Mouse (Mus musculus) lung, postnatal 0 days (tissue): ENCODE data around the gene Pm20d1.

ENCODE experiments used
- CTCF ChIP-seq: IDR thresholded peaks from 2 replicates; pipeline ENCODE4 v1.5.1; 2016; ENCODE audit warnings: antibody characterized with exemption, mild to moderate bottlenecking
- EP300 ChIP-seq: IDR thresholded peaks from 2 replicates; pipeline ENCODE4 v1.6.1; 2016; ENCODE audit warnings: antibody characterized with exemption, mild to moderate bottlenecking, control low read depth

DNA sequence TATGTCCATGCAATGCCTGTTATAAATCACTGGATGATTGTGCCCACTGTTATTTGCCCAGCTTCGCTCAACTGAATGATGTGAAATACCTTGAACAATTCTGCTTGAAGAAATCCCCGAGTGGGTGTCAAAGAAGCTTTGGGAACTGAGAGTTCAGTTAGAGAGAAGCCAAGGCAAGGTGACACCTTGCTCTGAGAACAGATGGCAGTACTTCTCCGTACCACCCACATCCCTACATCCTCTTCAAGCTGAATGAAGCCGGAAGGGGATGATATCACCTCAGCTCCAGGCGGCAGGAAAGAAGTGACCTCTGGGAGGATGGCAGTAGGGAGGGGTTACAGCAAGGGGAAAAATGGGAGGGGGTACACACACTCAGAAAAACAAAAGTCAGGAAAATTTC, 26.4 kb downstream of the Pm20d1 start:
- TF ChIP-seq CTCF (no peak), EP300 (no peak)
